ENCODE assay signal across 8 mouse cellular contexts in genomic region chr15:81584466-81584865, GRCm38 (mm10). TPM values are rescaled to one million over a fixed set of nuclear protein-coding genes. Genes with fewer than 3 reads are reported as not detected.
DNase-seq lines count a peak whose midpoint lies in the region; ATAC-seq and TF ChIP-seq lines count a peak whose summit lies in the region.

No protein-coding gene starts in this region.

- H3K4me3 ChIP-seq in heart, embryonic 12.5 days = peak overlapping the region; percentile 99
- peak overlapping the region; percentile 82 for H3K4me3 ChIP-seq in E14TG2a.4 (replicated peaks; ENCODE audit: low read length)
- H3K4me3 ChIP-seq in forebrain, embryonic 14.5 days (ENCODE audit: low read depth, low read length) = peak overlapping the region; percentile 99
- H3K4me3 ChIP-seq in liver, embryonic 15.5 days (replicated peaks) = peak overlapping the region; percentile 100

- peaks cover 11% of the 10 kb centered on the region for H3K4me1 ChIP-seq in heart, embryonic 12.5 days (replicated peaks)
- peaks cover 41% of the 10 kb centered on the region for H3K4me1 ChIP-seq in E14TG2a.4 (replicated peaks; ENCODE audit: low read depth, low read length)
- peaks cover 13% of the 10 kb centered on the region for H3K4me1 ChIP-seq in forebrain, embryonic 14.5 days (ENCODE audit: control insufficient read depth, insufficient read depth, low read length)
- peaks cover 25% of the 10 kb centered on the region for H3K4me1 ChIP-seq in liver, embryonic 15.5 days (replicated peaks)

- no peaks in the 10 kb centered on the region for H3K9me3 ChIP-seq in heart, embryonic 12.5 days (replicated peaks)
- no peaks in the 10 kb centered on the region for H3K9me3 ChIP-seq in E14TG2a.4 (ENCODE audit: low read length)
- H3K9me3 ChIP-seq in forebrain, embryonic 14.5 days (replicated peaks; ENCODE audit: control insufficient read depth, low read length) = no peaks in the 10 kb centered on the region
- H3K9me3 ChIP-seq in liver, embryonic 15.5 days (replicated peaks) = no peaks in the 10 kb centered on the region

- DNase-seq in heart, adult 18-20 months = no peak
- no peak for DNase-seq in forebrain, embryonic 14.5 days (ENCODE audit: low spot score)
- no peak for DNase-seq in layer of hippocampus, postnatal 14 days (ENCODE audit: low spot score in 2 of 2)
- DNase-seq in cerebellum, adult 18-20 months = no peak
- DNase-seq in layer of hippocampus, adult 8-10 months (ENCODE audit: low spot score in 2 of 2) = no peak

- H3K27ac ChIP-seq in heart, embryonic 12.5 days (ENCODE audit: poor library complexity, severe bottlenecking) = peak overlapping the region; percentile 78
- H3K27ac ChIP-seq in forebrain, embryonic 14.5 days (ENCODE audit: low read depth, low read length) = peak overlapping the region; percentile 55; the same call in 1 of the 2 replicates
- H3K27ac ChIP-seq in liver, embryonic 15.5 days (replicated peaks) = peak overlapping the region; percentile 81

- no peak for ATAC-seq in heart, embryonic 12.5 days (ENCODE audit: insufficient number of reproducible peaks, low FRiP score)
- ATAC-seq in forebrain, embryonic 14.5 days = no peak
- no peak for ATAC-seq in liver, embryonic 15.5 days (ENCODE audit: insufficient read depth)

- peak overlapping the region; percentile 80 for H3K4me2 ChIP-seq in heart, embryonic 12.5 days
- H3K4me2 ChIP-seq in forebrain, embryonic 14.5 days (ENCODE audit: low read length) = peak overlapping the region; percentile 50
- peak overlapping the region; percentile 68 for H3K4me2 ChIP-seq in liver, embryonic 15.5 days

- no peaks in the 10 kb centered on the region; the same call in 1 of the 2 replicates for H3K36me3 ChIP-seq in heart, embryonic 12.5 days
- peaks cover 19% of the 10 kb centered on the region for H3K36me3 ChIP-seq in E14TG2a.4 (ENCODE audit: insufficient read depth, low read length)
- H3K36me3 ChIP-seq in forebrain, embryonic 14.5 days (ENCODE audit: control insufficient read depth, insufficient read depth, low read length) = no peaks in the 10 kb centered on the region
- H3K36me3 ChIP-seq in liver, embryonic 15.5 days (replicated peaks) = peaks cover 12% of the 10 kb centered on the region

- no peaks in the 10 kb centered on the region for H3K27me3 ChIP-seq in heart, embryonic 12.5 days (replicated peaks)
- no peaks in the 10 kb centered on the region for H3K27me3 ChIP-seq in E14TG2a.4 (ENCODE audit: insufficient read depth, low read length)
- H3K27me3 ChIP-seq in forebrain, embryonic 14.5 days (replicated peaks; ENCODE audit: control insufficient read depth, insufficient read depth, low read length) = no peaks in the 10 kb centered on the region
- no peaks in the 10 kb centered on the region for H3K27me3 ChIP-seq in liver, embryonic 15.5 days

- H3K9ac ChIP-seq in heart, embryonic 12.5 days = peak overlapping the region; percentile 69
- H3K9ac ChIP-seq in forebrain, embryonic 14.5 days (ENCODE audit: low read length) = peak overlapping the region; percentile 51
- peak overlapping the region; percentile 65 for H3K9ac ChIP-seq in liver, embryonic 15.5 days

- WGBS in heart, embryonic 12.5 days = 23% methylated on average over 3 of the region's 3 CpGs
- 20% methylated on average over 3 of the region's 3 CpGs for WGBS in forebrain, embryonic 14.5 days
- WGBS in liver, embryonic 15.5 days (ENCODE audit: insufficient replicate concordance) = 12% methylated on average over 3 of the region's 3 CpGs

- no peak for TF ChIP-seq CTCF in E14TG2a.4 (conservative IDR thresholded peaks at IDR 0.05; ENCODE audit: low read length)

RNA-seq across cellular contexts. Expression of gene Ep300, which starts 0.7 kb away (rescaled TPM):
- polyA plus RNA-seq in heart, embryonic 12.5 days (2016; fragmentation: Nextera tagmentation; extraction: Ambion mirVana) = 16.1 and 17.3 TPM in 2 replicates
- total RNA-seq in heart, adult 18-20 months (2021) = 10 to 100 TPM; 40.7 to 42.1 TPM
- polyA plus RNA-seq in forebrain, embryonic 14.5 days (2014; fragmentation: Nextera tagmentation; extraction: Ambion mirVana) = 14.2 and 19.5 TPM in 2 replicates
- polyA plus RNA-seq in liver, embryonic 15.5 days (2015; fragmentation: Nextera tagmentation; extraction: Ambion mirVana) = 6.1 and 7.9 TPM in 2 replicates
- 10 to 100 TPM; 58.7 to 62.8 TPM for total RNA-seq in layer of hippocampus, postnatal 14 days (2021)
- total RNA-seq in layer of hippocampus, adult 8-10 months (2022) = 10 to 100 TPM; 64.5 to 80.0 (median 74.6) TPM
